Mouse (Mus musculus) MEL (cell line): ENCODE measurements around the gene Gm15114. TPM values are rescaled to one million over a fixed set of nuclear protein-coding genes. Genes with fewer than 3 reads are reported as not detected.
"Not testable (repeated sequence)": the region's sequence is repeated elsewhere in the genome, so short reads cannot be mapped to it uniquely, and the experiment has no call there.

Experiments used
- DNase-seq: peaks from one replicate; pipeline ENCODE4 v3.0.0; 2011; ENCODE audit warnings: low read depth, low spot score
- H3K27ac ChIP-seq: 2 replicates; pipeline ENCODE4 v1.5.1; 2012; ENCODE audit warnings: low read depth, mild to moderate bottlenecking, control low read depth, low read length, moderate library complexity; ENCODE audit not compliant: control insufficient read depth
- H3K27me3 ChIP-seq, 2 experiments: fragments of 150-350 bp in 1 of 2; sonication (generic) in 1 of 2; 2 replicates each; pipeline ENCODE4 v1.6.1; 2012; ENCODE audit warnings: low read length in 2 of 2, mild to moderate bottlenecking in 2 of 2, improper control_type of control experiment in 1 of 2, moderate library complexity in 1 of 2; ENCODE audit not compliant: insufficient read depth in 2 of 2, control insufficient read depth in 1 of 2
- H3K36me3 ChIP-seq, 2 experiments: 2 replicates each; pipeline ENCODE4 v1.6.1; 2012 to 2014; ENCODE audit warnings: low read length in 2 of 2, improper control_type of control experiment in 1 of 2, inconsistent platforms in 1 of 2, mild to moderate bottlenecking in 1 of 2; ENCODE audit not compliant: insufficient read depth in 2 of 2, control insufficient read depth in 1 of 2
- H3K4me1 ChIP-seq, 2 experiments: fragments of 150-350 bp in 1 of 2; sonication (generic) in 1 of 2; 2 replicates each; pipeline ENCODE4 v1.6.1; 2012; ENCODE audit warnings: low read length in 2 of 2, improper control_type of control experiment in 1 of 2, mild to moderate bottlenecking in 1 of 2; ENCODE audit not compliant: insufficient read depth in 2 of 2, control insufficient read depth in 1 of 2
- H3K4me3 ChIP-seq, 2 experiments: fragments of 150-350 bp in 1 of 2; sonication (generic) in 1 of 2; 2 replicates each; pipeline ENCODE4 v1.5.1; 2012; ENCODE audit warnings: low read depth in 2 of 2, low read length in 2 of 2, mild to moderate bottlenecking in 2 of 2, moderate library complexity in 2 of 2, control low read depth in 1 of 2, improper control_type of control experiment in 1 of 2; ENCODE audit not compliant: control insufficient read depth in 1 of 2, insufficient read depth in 1 of 2
- H3K79me2 ChIP-seq: 2 replicates; pipeline ENCODE4 v1.6.1; 2012; ENCODE audit warnings: mild to moderate bottlenecking, low read length, moderate library complexity; ENCODE audit not compliant: control insufficient read depth, poor library complexity, insufficient read depth
- H3K9ac ChIP-seq: 2 replicates; pipeline ENCODE4 v1.6.1; 2012; ENCODE audit warnings: low read depth, mild to moderate bottlenecking, control low read depth, low read length, moderate library complexity; ENCODE audit not compliant: control insufficient read depth, poor library complexity, severe bottlenecking
- H3K9me3 ChIP-seq: fragments of 150-350 bp; sonication (generic); replicated peaks from 2 replicates; pipeline ENCODE4 v1.6.1; 2012; ENCODE audit warnings: mild to moderate bottlenecking, low read length, improper control_type of control experiment, moderate library complexity; ENCODE audit not compliant: insufficient read depth
- polyA plus RNA-seq, 2 experiments: library from polyadenylated mRNA; stranded (reverse) in 1 of 2; unstranded in 1 of 2; fragments of >175 nt in 1 of 2; fragments of >200 nt in 1 of 2; gene quantifications; 2 replicates each; pipeline versions ENCODE4 v1.2.1 to v1.2.4; 2012; ENCODE audit warnings: low replicate concordance in 2 of 2, low read depth in 1 of 2; ENCODE audit not compliant: insufficient read length in 2 of 2, insufficient read depth in 1 of 2, missing spikeins in 1 of 2
- total RNA-seq: library from RNA; depleted of rRNA; stranded (reverse); fragments of 300-350 nt; gene quantifications from 2 replicates; pipeline ENCODE4 v1.2.3, GENCODE M21; 2012; rRNA removed

Gm15114 gene
- not detected in 2 replicates for total RNA-seq
- polyA plus RNA-seq, result not detected

- H3K9me3 ChIP-seq, H3K36me3 ChIP-seq, H3K27me3 ChIP-seq, DNase-seq, H3K27ac ChIP-seq, H3K4me1 ChIP-seq, H3K79me2 ChIP-seq, H3K4me3 ChIP-seq, H3K9ac ChIP-seq: not testable (repeated sequence)
Observed at GRCm38 (mm10) chrX:148488649-148489048, at the start of gene Gm15114. TSS of gene Gm15114 (plus strand) at chrX:148488949.

Other genes with a start within 250 kb of the Gm15114 start
- gene Gm8334, start 126.2 kb downstream of the Gm15114 start, total RNA-seq, result not detected in 2 replicates
- gene Gm8334, start 126.2 kb downstream of the Gm15114 start, polyA plus RNA-seq, result not detected
- gene Gm15127, start 174.6 kb downstream of the Gm15114 start, total RNA-seq, result not detected in 2 replicates
- not detected for gene Gm15127, start 174.6 kb downstream of the Gm15114 start, polyA plus RNA-seq